Mouse (Mus musculus) monocyte, adult 2 months (primary cell): Measurements from ENCODE around the gene Oit1.

Experiments
- DNase-seq, 2 experiments: peaks; one replicate each; pipeline ENCODE4 v3.0.0; 2022; ENCODE audit warnings: low spot score in 2 of 2, low read depth in 1 of 2

Oit1 gene

DNA sequence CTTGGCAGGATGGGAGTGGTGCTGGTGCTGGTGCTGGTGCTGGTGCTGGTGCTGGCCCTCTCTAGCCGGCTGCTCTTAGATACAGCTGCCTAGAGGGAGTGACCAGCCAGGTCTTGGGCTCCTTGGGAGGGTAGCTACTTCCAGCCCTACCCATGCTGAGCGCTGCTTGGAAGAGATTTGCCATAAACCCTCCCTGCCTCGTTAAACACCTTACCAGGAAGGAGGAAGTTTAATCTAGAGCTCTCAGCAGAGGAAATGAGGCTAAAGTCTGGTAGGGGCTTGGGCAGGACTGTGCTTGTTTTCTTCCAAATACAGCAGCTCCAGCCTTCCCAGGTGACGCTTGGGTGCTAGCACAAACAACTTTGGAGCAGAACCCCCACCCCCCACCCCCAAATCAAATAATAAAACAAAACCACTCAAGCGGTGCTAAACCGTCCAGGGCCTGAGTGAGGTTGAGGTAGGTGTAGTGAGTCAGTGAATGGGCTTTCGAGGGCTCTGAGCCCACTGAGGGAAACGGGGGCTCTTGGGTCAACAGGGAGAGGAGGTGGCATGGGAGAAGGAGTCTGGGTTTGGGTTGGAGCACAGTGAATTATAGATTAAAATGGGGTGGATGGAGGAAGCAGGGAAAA lies at the start of gene Oit1:
TSS of gene Oit1 (minus strand) at position 70 of the 629 bp plus-strand sequence.
- no peak for DNase-seq

DNA sequence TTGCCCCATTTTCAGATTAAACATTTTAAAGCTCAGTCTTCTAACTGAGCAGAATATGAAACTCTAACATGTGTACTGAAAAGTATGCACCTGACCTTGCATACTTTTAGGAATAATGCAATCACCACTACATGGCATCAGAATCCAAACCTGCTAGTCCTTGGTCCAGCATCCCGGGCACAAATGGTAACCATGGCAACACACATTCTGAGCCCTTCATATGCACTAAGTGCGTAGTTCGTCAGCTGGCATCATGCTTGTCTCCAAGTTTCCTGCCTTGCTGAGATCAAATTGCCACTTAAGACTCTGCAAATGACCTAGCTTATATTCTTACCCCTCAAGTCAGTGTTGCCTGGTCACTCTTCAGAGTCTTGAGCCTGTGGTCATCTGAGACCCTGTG lies 44.3 kb upstream of the Oit1 start:
- no peak for DNase-seq

DNA sequence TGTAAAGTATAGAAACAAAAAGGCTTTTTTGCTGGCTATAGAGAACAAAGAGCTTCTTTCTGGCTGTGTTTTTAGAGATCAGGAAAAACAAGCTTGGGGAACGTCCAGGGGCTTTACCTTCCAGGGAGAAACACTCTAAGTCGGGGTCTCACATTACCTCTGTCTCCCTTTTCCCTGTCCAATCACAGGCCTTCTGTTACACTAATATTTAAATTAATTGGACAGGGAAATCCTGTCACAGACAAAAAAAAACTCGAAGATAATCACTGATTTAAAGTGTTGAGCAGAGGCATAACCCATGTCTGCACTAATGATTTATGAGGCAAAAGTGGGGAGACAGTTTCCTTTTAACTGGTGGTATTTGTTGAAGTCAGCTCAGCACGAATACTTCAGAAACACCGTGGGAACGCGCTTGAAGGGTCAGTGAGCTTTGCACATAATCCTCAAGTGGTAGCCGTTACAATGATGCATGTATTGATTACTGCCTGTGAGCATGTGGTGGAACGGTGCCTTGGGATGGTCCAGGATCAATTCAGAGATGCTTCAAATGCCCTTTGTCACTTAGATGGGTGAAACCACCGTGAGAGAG lies 42.7 kb upstream of the Oit1 start:
- DNase-seq, result no peak

DNA sequence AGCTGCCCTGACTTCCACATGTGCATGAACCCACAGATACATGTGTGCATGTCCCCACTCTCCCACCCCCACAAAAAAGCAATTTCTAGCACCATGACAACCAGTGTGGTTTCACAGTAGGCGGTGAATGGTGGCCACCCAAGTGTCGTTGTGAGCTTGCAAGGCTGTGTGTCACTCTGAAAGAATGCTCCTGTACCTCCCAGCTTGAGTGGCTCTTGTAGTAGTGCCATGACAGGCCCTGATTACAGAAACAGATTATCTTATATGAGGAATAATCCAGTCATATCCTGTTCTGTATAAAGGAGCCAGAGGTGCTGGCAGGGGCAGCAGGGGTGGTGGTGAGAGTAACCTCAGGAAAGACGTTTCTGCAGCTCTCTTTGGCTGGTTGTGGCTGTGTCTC lies 40.1 kb upstream of the Oit1 start:
- DNase-seq, result no peak

DNA sequence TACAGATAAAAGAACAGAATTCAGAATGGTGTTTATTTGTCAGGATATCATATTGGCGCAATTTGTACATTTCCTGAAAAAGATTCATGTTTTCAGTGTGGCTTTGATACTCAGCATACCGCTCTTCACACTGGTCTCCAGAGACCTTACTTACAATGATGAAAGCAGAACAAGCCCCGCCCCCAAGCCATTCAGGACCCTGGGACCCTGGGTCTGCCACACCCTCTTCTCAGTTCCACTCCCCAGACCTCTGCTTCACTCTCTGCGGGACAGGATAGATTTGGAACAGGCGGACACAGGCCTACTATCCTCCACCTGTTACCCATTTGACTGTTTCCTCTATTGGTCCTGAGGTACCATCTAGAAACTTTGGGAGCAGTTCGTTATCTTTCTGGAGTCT lies 27.4 kb upstream of the Oit1 start:
- no peak for DNase-seq

DNA sequence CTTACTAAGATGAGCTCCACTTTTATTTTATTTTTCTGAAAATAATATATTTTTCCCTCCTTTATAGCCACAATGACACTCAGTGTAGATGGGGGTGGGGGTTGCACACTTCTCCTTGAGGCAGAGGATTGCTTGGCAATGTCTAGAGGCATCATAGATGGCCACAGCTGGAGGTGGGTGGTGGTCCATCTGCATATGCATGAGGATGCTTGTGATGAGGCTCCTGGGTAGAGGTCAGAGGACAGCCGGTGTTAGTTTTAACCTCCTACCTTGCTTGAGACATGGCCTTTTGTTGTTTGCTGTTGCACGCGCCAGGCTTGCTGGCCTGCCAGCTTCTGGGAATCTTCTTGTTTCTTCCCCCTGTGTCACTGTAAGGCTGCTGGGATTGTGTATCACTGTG lies 24.8 kb upstream of the Oit1 start:
- DNase-seq, result no peak

DNA sequence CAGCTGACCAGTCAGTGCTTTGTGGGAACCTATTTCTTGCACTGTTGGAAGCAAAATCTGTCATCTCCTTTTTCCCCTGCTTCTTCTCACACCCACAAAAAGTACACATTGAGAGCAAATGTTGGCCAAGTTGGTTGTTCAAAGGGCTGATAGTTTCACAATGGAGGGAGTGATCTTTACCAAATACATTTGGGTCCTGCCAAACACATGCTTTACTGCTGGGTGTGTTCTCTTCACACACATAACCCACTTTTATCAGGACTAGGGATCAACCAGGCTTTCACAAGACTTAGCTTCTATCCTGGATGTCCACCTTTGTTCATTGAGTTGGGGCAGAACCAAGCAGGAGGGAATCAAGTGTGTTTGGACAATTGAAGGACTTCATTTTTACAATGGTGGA lies 20.0 kb upstream of the Oit1 start:
- no peak for DNase-seq

DNA sequence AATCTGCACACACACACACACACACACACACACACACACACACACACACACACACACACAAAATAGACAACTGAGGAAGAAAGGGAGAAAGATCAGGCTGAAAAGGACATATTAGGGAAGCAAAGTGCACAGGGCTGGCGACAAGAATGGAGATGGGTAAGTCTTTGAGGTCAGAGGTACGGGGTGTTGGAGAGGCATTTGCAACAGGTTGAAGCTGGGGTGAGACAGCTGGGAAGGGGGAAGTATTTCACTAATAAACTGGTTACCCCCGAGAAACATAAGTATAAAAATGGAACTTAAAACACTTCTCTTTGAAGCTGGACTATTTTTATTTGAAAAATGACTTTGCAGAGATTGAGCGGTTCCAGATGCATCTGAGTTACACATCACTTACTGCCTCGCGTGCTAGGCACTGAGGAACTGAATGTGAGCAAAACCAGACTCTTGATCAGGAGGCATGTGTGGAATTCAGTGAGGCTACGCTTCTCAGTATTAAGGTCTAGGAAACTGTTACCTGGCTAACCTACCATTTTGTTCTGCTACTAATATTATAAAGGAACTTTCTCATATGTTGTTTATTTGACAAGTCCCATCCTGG lies 17.2 kb upstream of the Oit1 start:
- DNase-seq, result no peak

DNA sequence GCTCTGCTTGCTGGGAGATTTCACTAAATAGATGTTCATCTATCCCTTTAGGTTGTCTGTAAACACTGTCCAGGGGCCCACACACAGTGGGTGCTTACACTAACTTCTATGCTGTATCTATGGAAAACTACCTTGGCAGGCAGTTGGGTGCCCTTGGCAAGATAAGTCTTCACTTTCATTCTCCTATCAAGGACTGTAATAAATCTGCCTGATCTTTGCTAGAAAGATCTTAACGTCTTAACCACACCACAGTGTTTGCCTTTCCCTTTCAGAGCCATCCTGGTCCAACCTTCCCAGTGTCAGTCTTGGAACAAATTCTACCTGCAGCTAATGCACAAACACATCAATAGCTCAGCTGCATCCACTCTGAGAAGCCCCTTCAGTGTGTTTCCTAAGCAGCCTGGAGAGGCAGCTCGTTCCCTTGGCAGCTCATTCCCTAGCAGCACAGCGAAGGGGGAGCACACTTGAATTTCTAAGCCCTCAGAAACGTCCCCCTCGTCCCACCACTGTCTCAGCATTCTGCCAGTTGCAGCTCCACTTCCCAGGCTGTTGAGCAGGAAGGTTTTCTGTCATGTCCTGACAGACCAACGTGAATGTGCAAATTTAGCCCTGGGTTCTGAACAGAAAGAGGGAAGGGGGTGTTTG lies 13.7 kb upstream of the Oit1 start:
- DNase-seq, result no peak

DNA sequence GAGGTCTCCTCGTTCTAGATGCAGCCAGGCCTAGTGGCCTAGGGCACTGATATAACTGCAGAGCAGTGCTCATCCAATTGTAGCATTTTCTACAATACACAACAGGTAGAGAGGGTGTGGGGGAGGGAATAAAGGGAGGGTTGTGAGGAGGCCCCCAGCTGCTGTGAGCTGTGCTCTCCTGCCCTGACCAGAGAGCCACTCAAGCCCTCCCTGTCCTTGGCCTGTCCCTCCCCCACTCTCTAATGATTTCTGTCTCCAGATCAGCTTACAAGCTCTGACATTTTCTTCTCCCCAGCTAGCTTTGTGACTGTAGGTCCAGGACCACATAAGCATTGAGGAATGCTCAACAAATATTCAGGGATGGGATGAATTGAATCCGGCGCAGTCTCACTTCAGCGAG lies 9.2 kb downstream of the Oit1 start:
- DNase-seq, result no peak

DNA sequence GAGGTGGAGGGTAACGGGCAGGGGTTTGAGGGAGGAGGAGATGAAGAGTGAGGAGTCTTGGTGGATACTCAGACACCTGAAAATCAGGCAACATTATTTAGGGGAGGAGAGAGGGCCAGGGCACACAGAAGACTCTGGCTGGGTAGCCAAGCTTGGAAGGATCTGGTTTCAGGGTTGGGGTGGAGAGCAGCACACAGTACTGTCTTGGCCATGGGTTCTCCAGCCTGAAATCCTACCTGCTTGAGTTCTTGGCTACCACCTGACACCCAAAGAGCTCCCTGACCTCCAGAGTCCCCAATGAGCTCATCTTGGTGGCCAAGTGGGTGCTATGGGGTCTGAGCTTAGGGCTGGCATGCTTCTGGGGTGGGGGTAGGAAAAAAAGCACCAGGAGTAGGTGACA lies 9.7 kb downstream of the Oit1 start:
- DNase-seq, result no peak

DNA sequence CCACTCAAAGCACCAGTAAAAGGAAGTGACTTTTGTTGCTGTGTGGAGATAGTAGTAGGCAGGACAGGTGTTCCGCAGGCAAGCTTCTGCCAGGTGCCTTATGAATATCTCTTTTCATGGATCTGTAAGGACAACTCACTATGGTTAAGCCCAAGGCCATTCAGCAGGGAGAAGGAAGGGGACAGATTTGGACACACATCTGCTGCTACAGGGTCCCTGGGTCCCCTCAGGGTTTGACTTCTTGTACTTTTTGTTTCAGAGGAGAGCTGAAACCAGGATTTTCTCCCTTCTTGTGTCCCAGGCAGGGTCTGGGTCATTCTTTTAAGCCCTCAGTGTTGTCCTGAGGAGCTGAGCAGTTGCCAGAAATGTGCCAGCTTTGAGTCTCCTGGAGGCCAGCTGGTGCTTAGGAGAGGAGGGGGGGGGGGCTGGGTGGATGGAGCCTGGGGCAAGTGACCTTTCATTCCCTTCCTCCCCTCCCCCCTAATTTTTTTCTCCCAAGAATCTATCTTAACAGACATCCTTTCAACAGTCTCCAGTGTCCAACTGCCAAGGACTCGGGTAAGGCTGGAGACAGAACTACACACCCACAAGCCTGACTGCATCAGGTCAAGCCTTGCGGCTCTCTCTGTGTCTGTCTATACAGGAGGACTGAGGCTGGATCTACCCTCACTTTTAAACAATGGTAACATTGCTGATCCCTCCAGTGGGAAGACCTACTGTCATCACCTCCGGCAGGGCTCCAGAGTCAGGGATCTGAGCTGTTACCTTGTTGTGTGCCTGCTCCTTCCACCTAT lies 10.6 kb downstream of the Oit1 start:
- no peak for DNase-seq

DNA sequence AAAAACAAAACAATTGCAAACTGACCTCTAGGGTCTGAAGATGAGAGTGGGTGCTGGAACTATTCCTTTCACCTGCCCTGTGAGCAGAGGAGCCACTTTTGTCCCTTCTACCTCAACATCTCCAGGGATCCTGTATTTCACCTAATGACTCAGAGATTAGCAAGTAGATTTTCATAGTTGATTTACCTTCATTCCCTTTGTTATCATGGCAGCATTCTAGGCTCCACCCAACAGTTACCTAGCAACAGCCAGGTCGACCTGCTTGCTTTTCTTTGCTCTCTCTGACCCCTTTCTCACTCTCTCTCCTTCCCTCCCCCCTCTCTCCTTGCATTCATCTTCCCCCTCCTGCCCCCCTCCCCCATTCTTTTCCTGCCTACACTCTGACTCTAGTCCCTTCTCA lies 11.4 kb downstream of the Oit1 start:
- no peak for DNase-seq

DNA sequence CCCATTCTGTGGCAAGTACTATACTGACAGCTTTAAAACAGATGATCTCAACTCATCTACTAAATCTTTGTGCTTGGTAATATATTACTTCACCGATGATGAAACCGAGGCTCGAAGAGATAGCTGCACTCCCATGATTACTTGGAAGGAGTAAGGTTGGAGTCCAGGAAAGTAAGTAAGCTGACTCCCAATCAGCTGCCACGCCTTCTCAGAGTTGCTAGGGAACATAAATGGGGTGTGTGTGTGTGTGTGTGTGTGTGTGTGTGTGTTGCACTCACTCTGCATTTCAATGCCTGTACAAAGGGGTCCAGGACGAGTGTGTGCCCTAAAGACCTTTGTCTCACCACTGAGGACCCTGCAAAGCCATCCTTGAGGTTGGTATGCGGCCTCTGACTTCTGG lies 12.7 kb downstream of the Oit1 start:
- DNase-seq, result no peak

DNA sequence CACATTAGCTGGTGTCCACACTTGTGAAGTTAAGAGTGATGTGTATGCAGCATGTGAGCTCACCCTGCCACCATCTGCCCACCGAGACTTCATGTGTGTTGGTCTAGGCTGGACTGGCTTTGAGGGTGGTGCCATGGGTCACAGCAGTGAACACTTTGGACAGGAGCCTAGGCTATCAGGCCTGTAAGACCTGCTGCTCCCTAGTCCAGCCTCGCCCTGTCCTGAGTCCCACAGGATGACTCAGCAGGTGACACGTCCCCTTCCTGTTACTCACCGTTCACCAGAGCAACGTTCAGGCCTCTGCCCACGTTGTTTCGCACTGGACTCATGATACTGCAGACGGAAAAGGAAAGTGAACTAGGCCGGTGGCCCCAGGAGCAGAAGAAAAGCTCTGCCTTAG lies 21.7 kb downstream of the Oit1 start:
- DNase-seq, result no peak

DNA sequence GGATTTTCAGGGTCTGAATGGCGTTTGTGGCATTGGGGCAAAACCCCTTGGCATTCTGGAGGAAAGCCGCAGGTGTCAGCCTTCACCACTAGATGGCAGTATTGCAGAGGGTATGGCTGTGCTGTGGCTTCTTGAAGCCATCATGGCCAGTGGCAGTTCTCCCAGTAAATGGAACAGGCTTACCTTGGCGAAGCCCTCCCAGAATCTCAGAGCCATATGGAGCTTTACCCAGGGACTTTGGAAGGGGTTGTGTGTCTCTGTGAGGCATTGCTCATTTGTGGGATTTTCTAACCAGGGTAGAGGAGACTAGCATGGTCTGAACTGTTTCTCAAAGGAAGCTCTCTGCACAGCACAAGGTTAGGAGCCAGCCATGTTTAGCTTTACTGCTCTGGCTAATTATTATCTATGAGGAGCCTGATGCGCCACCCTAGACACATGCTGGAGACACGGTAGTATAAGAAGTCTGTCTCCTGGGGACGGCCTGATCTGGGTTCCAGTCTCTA lies 22.5 kb downstream of the Oit1 start:
- DNase-seq, result peak in 1 of 2 experiments; percentile 5

DNA sequence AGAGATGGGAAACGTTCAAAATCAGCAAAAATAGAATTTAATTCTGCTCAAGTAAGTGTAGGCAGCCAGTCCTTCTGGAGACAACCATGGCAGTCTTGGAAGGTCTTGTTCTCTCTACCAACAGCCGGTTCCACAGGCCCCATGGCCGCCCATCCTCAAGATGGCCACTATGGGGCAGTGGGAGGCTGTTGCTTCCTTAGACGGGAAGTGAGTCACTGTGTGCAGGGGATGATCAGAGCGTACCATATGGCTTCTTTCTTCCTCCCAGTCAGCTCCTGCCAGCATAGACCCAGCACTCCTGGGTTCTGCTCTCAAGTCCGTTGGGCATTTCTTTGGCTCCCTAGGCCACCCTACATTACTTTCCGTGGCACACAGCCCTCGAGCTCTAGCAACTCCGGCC lies 29.6 kb downstream of the Oit1 start:
- no peak for DNase-seq

DNA sequence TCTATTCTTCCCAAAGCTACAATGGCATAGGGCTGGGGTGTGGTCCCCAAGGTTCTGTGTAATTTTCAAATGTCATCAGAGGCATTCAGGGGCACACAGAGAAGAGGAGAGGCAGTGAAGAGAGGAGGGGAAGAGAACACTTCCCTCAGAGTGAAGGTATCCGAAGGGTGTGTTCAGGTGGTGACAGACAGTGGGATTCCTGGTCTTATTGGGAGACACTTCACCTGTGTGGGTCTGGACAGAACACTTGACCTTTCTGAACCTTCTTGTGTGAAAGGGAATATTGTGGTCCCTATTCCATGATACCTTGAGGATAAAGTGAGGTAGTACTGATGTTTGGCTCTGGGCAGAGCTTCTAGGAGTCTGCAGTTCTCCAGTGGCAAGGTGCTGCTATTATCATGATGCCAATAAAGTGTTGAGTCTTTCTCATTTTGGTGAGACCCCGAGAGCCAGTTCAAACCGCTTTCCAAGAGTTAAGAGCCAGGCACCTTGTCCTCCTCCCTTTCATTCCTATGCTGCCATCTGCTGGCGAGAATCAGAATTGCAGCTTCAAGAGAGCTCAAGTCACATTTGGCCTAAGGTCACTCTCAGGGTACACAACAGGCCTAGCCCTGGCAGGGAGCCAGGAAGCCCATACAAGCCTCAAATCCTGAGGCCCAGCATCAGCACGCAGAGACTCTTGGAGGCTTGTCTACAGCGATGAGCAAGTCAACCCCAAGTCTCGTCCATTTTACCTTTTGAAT lies 32.1 kb downstream of the Oit1 start:
- DNase-seq, result peak in 1 of 2 experiments; percentile 47

DNA sequence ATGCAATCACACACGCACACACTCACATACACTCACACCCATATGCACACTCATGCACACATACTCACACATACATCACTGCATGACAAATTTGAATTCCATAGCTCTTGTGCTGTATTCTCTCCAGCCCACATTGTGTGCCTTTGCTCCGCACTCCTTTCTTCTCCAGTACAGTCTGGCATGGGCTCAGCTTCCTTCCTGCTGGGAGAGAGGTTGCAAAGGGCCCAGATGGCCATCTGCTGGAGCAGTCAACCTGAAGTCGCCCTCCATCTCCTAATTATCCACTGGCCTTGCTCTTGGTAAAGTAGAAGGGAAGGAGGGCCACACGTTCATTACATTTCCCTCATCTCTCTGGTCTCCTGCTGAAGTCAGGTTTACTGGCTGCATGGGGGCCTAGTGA lies 33.0 kb downstream of the Oit1 start:
- DNase-seq, result no peak

DNA sequence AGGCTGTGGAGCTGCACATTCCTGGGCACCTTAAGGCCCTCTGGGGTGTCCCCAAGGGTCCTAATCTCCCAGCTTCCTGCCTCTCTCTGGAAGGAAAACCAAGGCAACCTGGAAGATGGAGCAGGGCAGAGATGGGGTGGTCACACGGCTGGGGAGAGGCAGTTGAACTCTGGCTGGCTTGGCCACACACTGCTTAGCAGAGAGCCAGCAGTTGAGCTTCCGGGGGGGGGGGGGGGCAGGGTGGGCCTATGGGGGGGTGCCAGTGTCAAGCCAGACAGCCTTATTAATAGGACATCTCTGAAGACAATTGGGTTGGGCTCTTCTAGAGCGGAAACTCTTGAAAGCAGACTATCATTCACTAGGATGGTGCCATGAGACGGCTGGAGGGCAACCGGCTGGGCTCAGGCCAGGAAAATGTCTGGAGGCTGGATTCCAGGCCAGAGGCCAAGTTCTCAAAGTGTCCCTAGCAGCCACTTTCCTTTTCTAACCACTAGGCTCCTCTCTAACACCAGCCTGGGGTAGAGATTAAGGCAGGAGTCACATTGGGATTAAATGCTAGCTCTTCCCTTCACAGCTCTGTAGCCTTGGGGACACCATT lies 35.9 kb downstream of the Oit1 start:
- no peak for DNase-seq
